Mouse (Mus musculus): ENCODE data around the gene Fjx1.
A peak's percentile ranks its signal among the peaks of the same experiment; 100 is the strongest.

Fjx1 gene

GRCm38 (mm10) chr2:102426434-102426833 lies 25.9 kb downstream of the Fjx1 start:
- no peak for DNase-seq (ENCODE audit: low read depth, low spot score)

- DNase-seq (ENCODE audit: low read depth, low spot score): no peak
Measured at GRCm38 (mm10) chr2:102416149-102416743, 36.1 kb downstream of the Fjx1 start.

DNA sequence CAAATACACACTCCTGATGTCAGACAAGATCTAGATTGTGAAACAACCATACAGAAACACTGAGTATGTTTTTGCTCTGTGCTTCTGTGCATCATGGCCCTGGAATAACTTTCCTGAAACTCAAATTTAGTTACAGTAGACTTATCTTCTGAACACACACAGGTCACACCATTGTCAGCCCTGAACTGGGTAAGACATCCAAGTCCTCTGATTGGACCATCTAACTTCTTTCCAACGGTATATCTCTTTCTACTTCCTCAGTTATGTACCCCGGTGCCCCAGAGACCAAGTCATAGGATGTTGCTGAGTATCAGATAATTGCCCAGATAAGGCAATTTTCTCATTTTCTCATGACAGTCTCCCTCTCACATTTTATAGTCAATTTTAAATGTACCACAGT lies 39.6 kb downstream of the Fjx1 start:
- no peak for DNase-seq (ENCODE audit: low read depth, low spot score)

GRCm38 (mm10) chr2:102410615-102411014 lies 41.7 kb downstream of the Fjx1 start:
- no peak for DNase-seq (ENCODE audit: low read depth, low spot score)

GRCm38 (mm10) chr2:102409741-102410140 lies 42.6 kb downstream of the Fjx1 start:
- DNase-seq (ENCODE audit: low read depth, low spot score): no peak

GRCm38 (mm10) chr2:102407363-102408184 lies 44.7 kb downstream of the Fjx1 start, which contains the start of gene Trim44:
Gene Trim44 (minus strand): TSS chr2:102407828.
- peak; percentile 35 for DNase-seq (ENCODE audit: low read depth, low spot score)

DNA sequence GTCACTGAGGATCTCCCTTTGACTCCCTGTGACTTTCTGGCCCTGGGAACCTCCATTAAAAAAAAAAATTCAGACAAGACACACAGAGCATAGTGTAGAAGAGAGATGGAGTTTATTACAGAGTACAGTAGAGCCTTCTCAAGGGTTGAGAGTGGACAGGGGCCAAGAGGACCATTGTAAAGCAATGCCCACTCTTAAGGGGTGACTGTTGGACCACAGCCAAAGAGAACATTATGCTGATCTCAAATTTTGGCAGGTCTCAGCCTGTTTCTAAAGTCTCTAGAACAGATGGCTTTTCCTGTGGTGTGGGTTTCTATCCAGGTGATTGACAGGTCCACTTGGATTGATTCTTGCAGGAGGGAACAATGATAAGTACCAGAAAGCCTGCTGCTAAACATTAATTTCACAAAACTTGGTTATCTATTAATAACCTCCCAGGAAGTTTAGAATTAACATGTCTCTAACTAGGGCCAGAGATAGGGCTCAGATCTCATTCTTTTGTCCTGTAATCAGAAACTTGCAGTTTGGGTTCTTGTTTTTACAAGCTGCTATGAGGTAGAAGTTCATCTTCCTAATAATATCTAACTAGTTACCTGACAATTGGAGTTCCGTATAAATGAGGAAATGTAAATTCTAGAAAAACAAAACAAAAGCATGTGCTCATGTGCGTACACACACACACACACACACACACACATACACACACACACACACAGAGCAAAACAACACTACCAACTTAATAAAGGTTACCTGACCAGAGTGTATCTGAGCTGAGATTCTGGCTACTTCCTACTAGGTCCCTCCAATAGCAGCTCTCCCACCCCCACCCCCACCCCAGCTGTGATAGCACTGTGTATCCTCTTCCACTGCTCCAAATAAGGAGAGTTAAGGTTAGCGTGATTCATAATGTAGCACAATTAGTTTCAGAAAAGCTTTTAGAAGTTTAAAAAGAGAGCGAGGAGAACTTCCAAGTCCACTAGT lies 45.7 kb downstream of the Fjx1 start:
- no peak for DNase-seq (ENCODE audit: low read depth, low spot score)

DNA sequence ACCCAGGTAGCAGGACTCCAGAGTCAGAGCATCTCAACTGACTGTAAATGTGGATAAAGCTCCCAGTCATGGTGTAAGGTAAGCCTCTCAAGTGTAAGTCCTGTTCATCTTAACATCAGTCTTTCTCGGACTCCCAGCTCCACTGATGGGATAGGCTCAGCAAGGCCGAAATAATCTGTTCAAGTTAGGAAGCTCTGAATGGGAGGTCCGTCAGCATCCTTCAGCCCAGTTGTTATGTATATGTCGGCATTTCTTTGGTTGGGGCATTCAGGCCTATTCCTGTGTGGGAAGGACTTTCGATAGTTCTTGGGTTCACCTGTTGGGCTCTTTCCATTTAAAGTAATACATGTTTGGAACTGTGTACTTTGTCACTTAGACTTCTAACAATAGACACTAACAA lies 48.3 kb downstream of the Fjx1 start:
- DNase-seq (ENCODE audit: low read depth, low spot score): no peak

GRCm38 (mm10) chr2:102403306-102403705 lies 49.0 kb downstream of the Fjx1 start:
- no peak for DNase-seq (ENCODE audit: low read depth, low spot score)

DNA sequence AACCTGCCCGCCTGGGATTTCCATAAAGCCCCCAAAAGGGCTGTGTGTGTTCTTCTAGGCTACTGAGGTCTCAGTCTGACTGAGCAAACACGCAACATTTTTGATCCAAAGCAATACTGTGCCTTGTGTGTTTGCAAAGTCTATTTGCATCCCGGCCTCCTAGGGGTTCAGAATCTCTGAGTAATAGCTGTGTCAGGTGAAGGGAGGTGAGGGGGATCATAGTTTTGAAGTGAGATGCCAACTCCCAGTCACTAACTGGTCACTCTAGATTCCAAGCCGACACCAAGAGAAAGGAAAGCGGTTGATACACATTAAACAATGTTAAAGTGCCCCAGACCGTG lies 51.0 kb downstream of the Fjx1 start:
- DNase-seq (ENCODE audit: low read depth, low spot score): no peak

DNA sequence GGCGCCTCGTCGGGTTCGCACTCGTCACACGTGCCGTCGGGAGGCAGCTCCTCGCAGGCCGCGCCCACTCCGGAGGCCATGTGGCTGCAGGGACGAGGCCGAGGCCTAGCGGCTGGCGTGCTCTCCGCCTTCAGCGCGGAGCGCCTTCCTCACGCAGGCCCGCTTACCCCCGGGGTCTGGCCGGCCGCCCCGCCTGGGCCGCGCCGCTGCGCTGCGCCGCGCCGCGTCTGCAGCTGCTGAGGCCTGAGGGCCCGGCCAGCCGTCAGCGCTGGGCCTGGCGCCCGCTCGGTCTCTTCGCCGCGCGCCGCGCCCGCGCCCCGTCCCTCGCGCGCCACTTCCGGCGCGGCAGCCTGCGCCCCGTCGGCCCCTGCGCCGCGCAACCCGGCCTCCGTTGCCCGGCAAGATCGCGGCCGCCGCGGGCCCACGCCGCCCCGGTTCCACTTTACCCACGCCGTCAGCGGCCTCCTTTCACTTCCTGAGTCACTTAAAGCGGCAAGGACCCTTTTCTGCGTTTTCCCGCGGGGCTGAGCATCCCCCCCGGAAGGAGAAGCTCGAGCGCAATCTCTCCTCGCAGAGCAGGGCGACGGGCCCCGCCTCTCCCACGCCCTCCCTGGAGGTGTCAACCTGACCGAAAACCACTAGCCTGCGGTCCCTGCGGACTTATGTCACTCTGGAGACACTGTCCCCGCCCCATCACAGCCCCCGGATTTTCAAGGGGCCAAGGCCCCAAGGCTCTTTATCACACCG lies 51.5 kb downstream of the Fjx1 start:
- peak; percentile 50 for DNase-seq (ENCODE audit: low read depth, low spot score)

DNA sequence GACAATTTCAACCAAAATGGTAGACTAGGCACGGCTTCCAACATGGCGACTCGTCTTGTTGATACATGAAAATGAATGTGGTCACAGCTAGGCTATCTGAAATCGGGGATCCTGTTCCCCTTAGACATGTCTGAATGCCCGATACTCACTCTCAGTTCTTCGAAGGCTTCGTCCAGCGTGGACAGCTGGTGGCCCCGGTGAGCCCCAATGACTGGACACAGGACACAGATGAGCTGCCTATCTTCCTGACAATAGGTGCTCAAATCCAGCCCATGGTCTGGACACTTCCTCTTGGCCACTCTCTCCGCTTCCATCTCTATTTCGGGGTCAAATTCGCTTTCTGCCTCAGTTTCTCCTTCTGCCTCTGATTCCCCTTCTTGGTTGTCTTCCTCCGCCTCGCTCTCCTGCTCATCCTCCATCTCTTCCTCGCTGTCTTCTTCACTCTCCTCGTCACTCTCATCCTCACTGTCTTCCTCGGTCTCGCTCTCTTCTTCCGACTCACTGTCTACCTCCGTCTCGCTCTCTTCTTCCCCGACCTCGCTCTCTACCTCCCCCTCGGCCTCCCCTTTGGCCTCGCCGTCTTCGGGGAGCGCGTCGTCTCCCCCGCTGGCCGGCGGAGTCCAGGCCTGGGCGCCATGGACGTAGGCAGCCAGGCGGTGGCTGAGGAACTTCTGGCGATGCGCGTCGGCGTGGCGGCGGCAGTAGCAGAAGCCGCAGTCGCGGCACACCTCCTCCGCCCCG lies 52.3 kb downstream of the Fjx1 start:
- no peak for DNase-seq (ENCODE audit: low read depth, low spot score)
